ENCODE assay signal across 15 mouse cellular contexts in genomic region chr1:44218876-44219275, GRCm38 (mm10). TPM values are rescaled to one million over a fixed set of nuclear protein-coding genes. Genes with fewer than 3 reads are reported as not detected.
DNase-seq lines count a peak whose midpoint lies in the region; ATAC-seq lines count a peak whose summit lies in the region.
"Had no signal": no experiment of that assay in that cellular context is flagged by ENCODE, and none has a peak within 500 bp of the region (broad histone marks: within the 10 kb centered on the region; RNA-seq: fewer than 3 reads in every experiment).

Gene Mettl21e (minus strand): TSS chr1:44218961.

- H3K36me3 ChIP-seq in lung, embryonic 16.5 days (ENCODE audit: control insufficient read depth, insufficient read depth, low read length), result no peaks in the 10 kb centered on the region
- no peaks in the 10 kb centered on the region for H3K36me3 ChIP-seq in hindbrain, embryonic 16.5 days (ENCODE audit: control insufficient read depth, insufficient read depth, low read length)
- H3K36me3 ChIP-seq in neural tube, embryonic 15.5 days, result no peaks in the 10 kb centered on the region
- H3K36me3 ChIP-seq: embryonic facial prominence, embryonic 13.5 days; midbrain, embryonic 12.5 days; neural tube, embryonic 13.5 days had no signal

- no peaks in the 10 kb centered on the region for H3K9me3 ChIP-seq in lung, embryonic 16.5 days (ENCODE audit: control insufficient read depth, low read length)
- H3K9me3 ChIP-seq in hindbrain, embryonic 16.5 days (ENCODE audit: control insufficient read depth, low read length), result no peaks in the 10 kb centered on the region
- H3K9me3 ChIP-seq in neural tube, embryonic 15.5 days (replicated peaks), result no peaks in the 10 kb centered on the region
- H3K9me3 ChIP-seq: embryonic facial prominence, embryonic 13.5 days; midbrain, embryonic 12.5 days; neural tube, embryonic 13.5 days had no signal

- WGBS in lung, embryonic 16.5 days, result 52% methylated on average over 1 of the region's 1 CpGs
- 73% methylated on average over 1 of the region's 1 CpGs for WGBS in hindbrain, embryonic 16.5 days
- 83% methylated on average over 1 of the region's 1 CpGs for WGBS in neural tube, embryonic 15.5 days

- no peak within 1 kb of the TSS for H3K4me3 ChIP-seq in lung, embryonic 16.5 days (ENCODE audit: low read length)
- no peak within 1 kb of the TSS for H3K4me3 ChIP-seq in hindbrain, embryonic 16.5 days (ENCODE audit: low read length)
- no peak within 1 kb of the TSS for H3K4me3 ChIP-seq in neural tube, embryonic 15.5 days (replicated peaks)
- H3K4me3 ChIP-seq: embryonic facial prominence, embryonic 13.5 days; midbrain, embryonic 12.5 days; neural tube, embryonic 13.5 days had no signal

- no peak within 1 kb of the TSS for H3K9ac ChIP-seq in lung, embryonic 16.5 days (ENCODE audit: low read length)
- H3K9ac ChIP-seq in hindbrain, embryonic 16.5 days (ENCODE audit: low read depth, low read length), result no peak within 1 kb of the TSS
- H3K9ac ChIP-seq in neural tube, embryonic 15.5 days (replicated peaks), result no peak within 1 kb of the TSS
- H3K9ac ChIP-seq: embryonic facial prominence, embryonic 13.5 days; midbrain, embryonic 12.5 days; neural tube, embryonic 13.5 days had no signal

- H3K27ac ChIP-seq in lung, embryonic 16.5 days (ENCODE audit: low read length), result peak within 1 kb of the TSS; percentile 84
- no peak within 1 kb of the TSS for H3K27ac ChIP-seq in hindbrain, embryonic 16.5 days (ENCODE audit: low read depth, low read length)
- no peak within 1 kb of the TSS for H3K27ac ChIP-seq in neural tube, embryonic 15.5 days (replicated peaks)
- H3K27ac ChIP-seq: embryonic facial prominence, embryonic 13.5 days; midbrain, embryonic 12.5 days; neural tube, embryonic 13.5 days had no signal

- H3K4me2 ChIP-seq in lung, embryonic 16.5 days (ENCODE audit: low read depth, low read length), result no peak within 1 kb of the TSS
- H3K4me2 ChIP-seq in hindbrain, embryonic 16.5 days (ENCODE audit: low read length), result no peak within 1 kb of the TSS
- no peak within 1 kb of the TSS for H3K4me2 ChIP-seq in neural tube, embryonic 15.5 days
- H3K4me2 ChIP-seq: embryonic facial prominence, embryonic 13.5 days; liver, embryonic 11.5 days; midbrain, embryonic 12.5 days; neural tube, embryonic 13.5 days had no signal

- peak; percentile 53 for DNase-seq in gastrocnemius, postnatal 25 days
- DNase-seq in gastrocnemius, postnatal 10 days, result no peak
- DNase-seq in adipocyte (ENCODE audit: low spot score), result peak; percentile 15
- peak; percentile 48 to 62 for DNase-seq in heart, adult 9 months (ENCODE audit: low spot score in 2 of 2)
- no peak for DNase-seq in spleen, adult 18-20 months
- DNase-seq: adrenal gland, postnatal 14 days; cerebellum, adult 18-20 months had no signal

- 0 out of 2 replicates have a peak, but pooled peaks cover 2% of the 10 kb centered on the region for H3K4me1 ChIP-seq in lung, embryonic 16.5 days (replicated peaks; ENCODE audit: control insufficient read depth, insufficient read depth, low read length)
- no peaks in the 10 kb centered on the region for H3K4me1 ChIP-seq in hindbrain, embryonic 16.5 days (ENCODE audit: control insufficient read depth, insufficient read depth, low read depth, low read length)
- no peaks in the 10 kb centered on the region for H3K4me1 ChIP-seq in neural tube, embryonic 15.5 days
- H3K4me1 ChIP-seq: embryonic facial prominence, embryonic 13.5 days; midbrain, embryonic 12.5 days; neural tube, embryonic 13.5 days had no signal

- no peaks in the 10 kb centered on the region for H3K27me3 ChIP-seq in lung, embryonic 16.5 days (ENCODE audit: control insufficient read depth, insufficient read depth, low read depth, low read length)
- H3K27me3 ChIP-seq in hindbrain, embryonic 16.5 days (replicated peaks; ENCODE audit: control insufficient read depth, insufficient read depth, low read length), result no peaks in the 10 kb centered on the region
- H3K27me3 ChIP-seq in neural tube, embryonic 15.5 days (replicated peaks), result no peaks in the 10 kb centered on the region
- H3K27me3 ChIP-seq: embryonic facial prominence, embryonic 13.5 days; midbrain, embryonic 12.5 days; neural tube, embryonic 13.5 days had no signal

- ATAC-seq in lung, embryonic 16.5 days (ENCODE audit: low read depth), result peak; percentile 93
- no peak for ATAC-seq in hindbrain, embryonic 16.5 days
- no peak for ATAC-seq in neural tube, embryonic 15.5 days (ENCODE audit: low FRiP score)
- ATAC-seq: intestine, embryonic 16.5 days had no signal

RNA-seq across cellular contexts. Expression of gene Mettl21e, which starts in this region (rescaled TPM):
- 10 to 100 TPM; 12.4 to 12.6 TPM for total RNA-seq in gastrocnemius, postnatal 25 days (2021)
- 1 to 10 TPM in 1 of 2 experiments, under 1 TPM in 1; 0.45 to 1.6 TPM for total RNA-seq in gastrocnemius, postnatal 10 days (2021)
- 2.7 and 4.0 TPM in 2 replicates for polyA plus RNA-seq in lung, embryonic 16.5 days (2015; fragmentation: Nextera tagmentation; extraction: Ambion mirVana)
- 0.19 TPM in 1 of 2 replicates, not detected in the other for polyA plus RNA-seq in hindbrain, embryonic 16.5 days (2015; fragmentation: Nextera tagmentation; extraction: Ambion mirVana)
- polyA plus RNA-seq in neural tube, embryonic 15.5 days (2015; fragmentation: Nextera tagmentation; extraction: Ambion mirVana), result 0.06 TPM in 1 of 2 replicates, not detected in the other
- total RNA-seq: adrenal gland, postnatal 14 days had no signal
- polyA plus RNA-seq: embryonic facial prominence, embryonic 13.5 days; intestine, embryonic 16.5 days; liver, embryonic 11.5 days; midbrain, embryonic 12.5 days; neural tube, embryonic 13.5 days had no signal

Comparison
In these comparisons a context has a peak if more than half of its experiments do, and no peak if none do; other contexts are left out.
1. RNA of gene Mettl21e (total RNA-seq): 12.4 to 12.6 TPM in gastrocnemius, postnatal 25 days; 0.45 to 1.6 TPM in gastrocnemius, postnatal 10 days; every median in the first group is over 4 times any median in the second.
2. DNase-seq: peak in gastrocnemius, postnatal 25 days (single experiment), adipocyte (single experiment) and heart, adult 9 months (2 of 2); none in gastrocnemius, postnatal 10 days (single experiment) and spleen, adult 18-20 months (0 of 2).